Mouse (Mus musculus): Measurements from ENCODE around the gene Cyp3a41a.
"Not testable (repeated sequence)": the region's sequence is repeated elsewhere in the genome, so short reads cannot be mapped to it uniquely, and the experiment has no call there.

Cyp3a41a gene

DNA sequence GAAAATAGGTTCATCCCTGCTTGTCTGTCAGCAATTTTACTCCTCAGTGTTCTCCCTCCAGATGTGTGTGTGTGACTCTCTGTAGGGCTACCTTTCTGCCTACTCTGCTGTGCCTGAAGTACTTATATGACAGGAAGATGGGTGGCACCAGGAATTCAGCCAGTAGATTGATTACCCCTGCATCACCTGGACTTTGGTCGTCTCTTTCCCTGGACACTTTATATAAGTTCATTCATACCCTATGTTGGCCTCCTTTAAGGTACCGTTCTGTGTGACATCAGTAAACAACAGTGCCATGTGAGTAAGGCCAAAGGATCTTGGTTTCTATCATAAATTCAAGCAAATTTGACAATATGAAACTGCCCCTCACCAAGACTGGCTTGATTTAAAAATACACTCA, at the start of gene Cyp3a41a:
Gene Cyp3a41a, minus strand, starts transcription at position 101 of the 400 bp plus-strand sequence.
- DNase-seq, result not testable (repeated sequence)

DNA sequence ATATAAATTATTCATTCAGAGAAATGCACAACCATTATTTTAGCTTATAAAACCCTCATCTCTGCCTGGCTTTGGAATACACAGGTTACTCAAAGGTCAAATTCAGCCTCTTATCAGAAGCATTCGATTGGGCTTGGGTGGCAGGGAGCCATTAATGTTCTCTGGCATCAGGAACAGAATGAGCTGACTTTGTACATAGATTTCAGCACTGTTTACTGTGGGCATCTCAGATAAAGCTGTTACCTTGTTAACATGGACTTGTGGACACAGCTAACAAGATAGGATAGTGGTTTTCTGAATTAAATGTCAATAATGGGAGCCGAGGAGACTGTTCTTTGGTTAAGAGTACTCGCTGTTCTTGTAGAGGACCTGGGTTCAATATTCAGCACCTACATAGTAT, 17.6 kb upstream of the Cyp3a41a start:
- not testable (repeated sequence) for DNase-seq

DNA sequence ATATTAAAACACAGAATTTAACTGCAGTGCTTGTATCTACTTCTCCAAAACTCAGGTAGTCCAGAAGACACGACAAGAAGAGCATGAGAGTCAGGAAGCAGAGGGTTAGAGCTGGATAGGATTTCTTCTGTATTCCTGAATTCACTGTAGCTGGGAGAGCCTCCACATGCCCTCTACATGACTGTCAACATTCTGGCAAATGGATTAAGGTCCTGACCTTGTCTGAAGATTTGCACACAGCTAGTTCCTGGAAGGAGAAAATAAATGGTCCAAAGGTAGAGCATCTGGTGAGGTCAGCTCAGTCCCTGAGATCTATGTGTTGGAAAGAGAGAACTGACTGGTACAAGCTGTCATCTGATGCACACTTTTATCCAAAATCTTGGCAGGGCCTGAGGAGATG, 5.6 kb downstream of the Cyp3a41a start:
- DNase-seq, result not testable (repeated sequence)

DNA sequence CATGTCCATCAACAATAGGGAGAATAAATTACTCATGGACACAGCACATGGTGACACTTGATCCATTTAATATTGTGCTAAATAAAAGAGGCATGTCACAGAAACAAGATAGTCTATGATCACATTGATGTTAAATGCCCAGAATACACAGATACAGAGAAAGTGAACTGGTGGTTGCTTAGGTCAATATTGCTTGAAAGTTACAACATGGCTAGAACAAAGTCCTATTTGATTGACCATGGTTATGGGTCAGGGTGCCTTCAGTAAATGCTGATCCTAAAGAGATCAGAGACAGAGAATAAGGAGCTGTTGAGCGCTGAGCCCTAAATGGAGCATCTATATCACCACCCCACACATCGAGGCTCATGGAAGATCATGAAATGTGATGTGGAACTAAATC, 12.6 kb downstream of the Cyp3a41a start:
- DNase-seq, result not testable (repeated sequence)

DNA sequence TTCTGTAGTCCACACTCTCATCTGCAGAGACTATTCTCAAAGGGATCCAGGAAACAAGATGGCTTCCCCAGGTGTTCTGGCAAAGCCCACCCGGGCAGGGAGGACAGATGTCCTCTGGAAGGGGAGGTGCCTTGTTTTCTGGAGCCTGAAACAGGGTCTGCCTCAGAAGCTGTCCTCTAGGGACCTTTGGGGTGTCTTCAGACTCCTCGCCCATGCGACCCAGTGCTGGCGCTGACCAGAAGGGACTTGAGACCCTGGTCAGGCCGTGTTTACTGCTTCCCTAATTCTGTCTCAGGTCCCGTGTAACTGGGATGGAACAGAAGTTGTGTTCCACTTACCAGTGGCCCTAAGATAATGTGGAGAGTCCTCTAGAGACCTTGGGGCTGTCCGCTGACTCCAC, 57.9 kb downstream of the Cyp3a41a start:
- DNase-seq, result no peak

DNA sequence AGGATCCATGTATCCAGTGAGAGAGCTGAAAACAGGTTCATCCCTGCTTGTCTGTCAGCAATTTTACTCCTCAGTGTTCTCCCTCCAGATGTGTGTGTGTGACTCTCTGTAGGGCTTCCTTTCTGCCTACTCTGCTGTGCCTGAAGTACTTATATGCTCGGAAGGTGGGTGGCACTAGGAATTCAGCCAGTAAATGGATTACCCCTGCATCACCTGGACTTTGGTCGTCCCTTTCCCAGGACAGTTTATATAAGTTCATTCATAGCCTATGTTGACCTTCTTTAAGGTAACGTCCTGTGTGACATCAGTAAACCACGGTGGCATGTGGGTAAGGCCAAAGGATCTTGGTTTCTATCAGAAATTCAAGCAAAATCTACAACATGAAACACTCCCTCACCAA, 72.2 kb downstream of the Cyp3a41a start:
- DNase-seq, result no peak

All from thymus, postnatal 36 days (tissue).